Mouse (Mus musculus): ENCODE data around the gene Kbtbd4.
"Not testable (repeated sequence)": the region's sequence is repeated elsewhere in the genome, so short reads cannot be mapped to it uniquely, and the experiment has no call there.

The Kbtbd4 gene

DNA sequence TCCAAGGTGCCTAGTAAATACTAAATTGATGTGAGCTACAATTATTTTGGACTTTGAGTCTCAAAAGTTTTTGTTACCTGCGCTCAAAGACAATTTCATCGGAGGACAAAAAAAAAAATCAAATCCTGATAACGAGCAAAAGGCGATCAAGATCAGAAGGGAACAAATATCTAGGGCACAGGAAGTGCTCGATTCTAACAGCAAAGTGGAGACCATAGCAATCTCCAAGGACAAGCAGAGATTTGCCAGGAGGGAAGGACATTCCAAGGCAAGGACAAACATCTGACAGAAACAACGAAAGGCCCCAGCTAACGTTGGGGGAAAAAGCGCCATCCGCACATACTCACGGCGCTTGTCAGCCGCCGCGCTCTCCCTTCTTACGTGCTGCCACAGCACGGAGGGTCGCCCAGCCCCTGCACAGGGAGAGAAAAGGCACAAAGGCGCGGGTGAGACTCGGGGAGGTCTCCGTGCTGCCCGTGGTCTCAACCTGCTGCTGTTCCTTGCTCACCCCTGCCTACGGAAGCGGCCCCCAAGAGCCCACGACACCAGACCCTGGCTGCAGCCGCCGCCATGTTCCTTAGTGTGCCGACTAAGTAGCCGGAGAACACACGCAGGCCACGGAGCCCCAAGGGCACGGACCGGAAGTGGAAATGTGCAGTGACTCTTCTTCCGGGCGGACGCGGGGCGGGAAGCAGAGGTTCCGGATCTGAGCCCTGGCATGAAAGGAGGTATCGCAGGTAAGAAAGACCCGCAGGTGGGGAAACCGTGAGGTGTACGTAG, at the start of gene Kbtbd4, which contains the start of gene Ndufs3:
Kbtbd4 (plus strand) TSS at position 665 of the 780 bp plus-strand sequence.
Ndufs3 (minus strand) TSS at position 752 of the 780 bp plus-strand sequence.
- peak; percentile 92 to 93 for DNase-seq (ENCODE audit: low spot score in 2 of 2)

DNA sequence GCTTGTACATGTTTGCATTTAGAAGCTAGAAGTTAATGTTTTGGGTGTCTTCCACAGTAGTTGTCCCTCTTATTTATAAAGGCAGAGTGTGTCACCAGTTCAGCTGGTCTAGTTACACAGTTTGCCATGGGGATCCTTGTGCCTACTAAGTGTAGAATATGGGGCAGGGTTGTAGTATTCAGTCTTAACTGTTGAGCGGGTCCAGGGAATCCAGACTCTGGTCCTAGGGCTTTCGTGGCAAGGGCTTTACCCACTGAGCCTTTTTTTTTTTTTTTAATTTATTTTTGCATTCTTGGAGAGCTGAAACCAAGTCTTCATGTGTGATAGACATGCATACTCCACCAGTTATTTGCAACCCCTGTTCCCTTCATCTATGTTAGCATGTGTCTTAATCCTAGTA, 43.1 kb upstream of the Kbtbd4 start:
- DNase-seq (ENCODE audit: low spot score in 2 of 2): peak in 1 of 2 experiments; percentile 2

DNA sequence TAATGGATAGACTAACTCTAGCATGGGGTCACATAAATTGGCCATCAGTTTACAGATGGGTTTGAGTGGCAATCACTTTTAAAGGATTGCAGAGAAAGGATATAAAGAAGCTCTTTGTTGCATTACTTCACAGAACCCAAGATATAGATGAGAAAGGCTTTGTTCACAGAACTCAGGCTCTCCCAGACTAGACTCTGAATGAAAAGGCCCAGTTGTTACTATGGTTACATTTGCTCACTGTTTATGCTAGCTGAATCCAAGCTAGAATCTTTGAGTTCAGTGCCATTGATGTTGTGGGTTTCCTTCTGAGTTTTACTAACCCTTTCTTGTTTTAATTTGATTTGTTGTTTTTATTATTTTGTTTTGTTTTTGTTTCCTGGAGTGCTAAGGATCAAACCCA, 40.4 kb upstream of the Kbtbd4 start:
- no peak for DNase-seq (ENCODE audit: low spot score in 2 of 2)

DNA sequence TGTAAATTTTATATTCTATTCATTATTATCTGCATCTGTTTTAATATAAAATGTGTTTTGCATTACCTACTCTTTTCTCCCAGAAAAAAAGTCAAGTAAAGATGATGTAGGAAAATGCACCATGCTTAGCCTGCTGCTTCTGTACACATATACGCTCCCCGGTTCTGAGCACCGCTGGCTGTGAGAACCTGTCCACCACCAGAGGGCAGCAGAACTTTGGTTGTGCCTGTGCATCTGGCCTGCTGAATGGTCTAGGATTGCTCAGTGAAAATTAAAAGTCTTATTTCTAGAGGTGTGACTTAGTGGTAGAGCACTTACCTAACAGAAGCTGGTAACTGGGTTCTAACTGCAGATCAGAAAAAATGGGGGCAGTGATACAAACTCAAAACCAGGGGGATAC, 38.0 kb upstream of the Kbtbd4 start:
- DNase-seq (ENCODE audit: low spot score in 2 of 2): peak; percentile 91 to 93

- peak; percentile 66 to 76 for DNase-seq (ENCODE audit: low spot score in 2 of 2)
These were observed 34.4 kb upstream of the Kbtbd4 start for GRCm38 (mm10) chr2:90870136-90870601.

DNA sequence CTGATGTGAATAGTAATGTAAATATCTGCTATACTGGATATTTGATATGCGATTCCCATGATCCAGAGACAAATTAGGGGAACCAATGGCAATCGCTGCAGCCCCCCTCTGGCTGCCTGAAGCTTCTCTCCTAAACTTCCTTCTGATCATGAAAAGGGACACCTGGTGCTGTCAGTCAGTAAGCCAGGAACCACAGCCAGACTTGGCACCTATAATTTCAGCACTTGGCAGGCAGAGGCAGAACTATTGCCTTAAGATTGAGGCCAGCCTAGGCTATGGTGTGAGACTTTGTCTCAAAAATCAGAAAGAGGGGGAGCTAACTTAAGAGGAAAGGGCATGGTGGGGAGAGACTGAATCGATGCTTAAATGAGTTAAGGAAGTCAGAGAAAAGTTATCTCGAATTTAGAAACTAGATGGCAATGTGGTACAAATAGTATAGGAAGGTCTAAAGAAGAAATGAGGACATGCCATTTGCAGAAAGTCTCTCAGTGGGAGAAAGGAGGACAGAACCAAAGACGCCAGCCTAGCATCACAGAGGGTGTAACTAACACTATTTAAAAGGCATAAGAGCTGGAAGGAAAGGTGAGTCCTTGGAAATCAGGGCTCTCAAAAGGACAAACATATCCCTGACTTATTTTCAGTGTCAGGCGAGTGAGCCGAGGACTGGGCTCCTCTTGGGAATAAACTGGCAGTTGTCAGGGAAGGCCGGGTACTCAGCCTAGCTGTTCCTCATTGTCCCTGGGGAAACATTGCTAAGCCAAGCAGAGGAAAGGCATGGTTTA, 33.2 kb upstream of the Kbtbd4 start:
- peak; percentile 54 to 70 for DNase-seq (ENCODE audit: low spot score in 2 of 2)

DNA sequence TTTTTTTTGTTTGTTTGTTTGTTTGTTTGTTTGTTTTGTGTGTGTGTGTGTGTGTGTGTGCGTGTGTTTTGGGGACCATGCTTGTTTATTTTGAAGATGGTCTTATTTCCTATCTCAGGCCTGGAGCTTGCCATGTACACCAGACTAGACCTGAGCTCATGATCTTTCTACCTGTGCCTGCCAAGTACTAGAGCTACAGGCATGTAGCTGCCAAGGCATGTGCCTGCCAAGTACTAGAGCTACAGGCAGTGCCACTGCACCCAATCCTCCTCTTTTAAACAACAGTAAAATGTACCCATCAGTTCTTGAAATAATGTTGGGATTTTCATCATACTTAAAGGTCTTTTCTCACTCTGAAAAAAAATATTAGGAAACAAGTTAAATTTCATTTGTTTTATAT, 30.5 kb upstream of the Kbtbd4 start:
- DNase-seq (ENCODE audit: low spot score in 2 of 2): no peak

- peak in 1 of 2 experiments; percentile 38 for DNase-seq (ENCODE audit: low spot score in 2 of 2)
These were observed 29.3 kb upstream of the Kbtbd4 start for GRCm38 (mm10) chr2:90875239-90875638.

- DNase-seq (ENCODE audit: low spot score in 2 of 2): peak in 1 of 2 experiments; percentile 63
These were observed 26.8 kb upstream of the Kbtbd4 start for GRCm38 (mm10) chr2:90877584-90878259.

DNA sequence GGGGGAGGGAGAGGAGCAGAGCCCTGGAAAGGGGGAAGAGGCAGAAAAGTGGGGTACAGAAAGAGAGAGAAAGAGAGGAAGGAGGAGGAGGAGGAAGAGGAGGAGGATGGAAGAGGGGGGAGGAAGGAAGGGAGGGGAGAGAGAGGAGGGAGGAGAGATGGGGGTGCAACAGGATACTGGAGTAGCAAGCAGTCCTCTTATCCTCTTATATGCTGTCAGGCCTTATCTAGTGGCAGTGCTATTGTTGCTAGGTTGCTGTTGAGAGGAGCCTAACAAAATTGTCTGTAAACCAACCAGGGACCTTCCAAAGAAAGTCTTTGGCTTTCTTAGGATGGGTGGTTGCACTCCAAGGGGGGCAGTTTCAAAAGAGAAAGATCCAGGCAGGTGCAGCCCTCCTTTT, 25.1 kb upstream of the Kbtbd4 start:
- DNase-seq (ENCODE audit: low spot score in 2 of 2): no peak

DNA sequence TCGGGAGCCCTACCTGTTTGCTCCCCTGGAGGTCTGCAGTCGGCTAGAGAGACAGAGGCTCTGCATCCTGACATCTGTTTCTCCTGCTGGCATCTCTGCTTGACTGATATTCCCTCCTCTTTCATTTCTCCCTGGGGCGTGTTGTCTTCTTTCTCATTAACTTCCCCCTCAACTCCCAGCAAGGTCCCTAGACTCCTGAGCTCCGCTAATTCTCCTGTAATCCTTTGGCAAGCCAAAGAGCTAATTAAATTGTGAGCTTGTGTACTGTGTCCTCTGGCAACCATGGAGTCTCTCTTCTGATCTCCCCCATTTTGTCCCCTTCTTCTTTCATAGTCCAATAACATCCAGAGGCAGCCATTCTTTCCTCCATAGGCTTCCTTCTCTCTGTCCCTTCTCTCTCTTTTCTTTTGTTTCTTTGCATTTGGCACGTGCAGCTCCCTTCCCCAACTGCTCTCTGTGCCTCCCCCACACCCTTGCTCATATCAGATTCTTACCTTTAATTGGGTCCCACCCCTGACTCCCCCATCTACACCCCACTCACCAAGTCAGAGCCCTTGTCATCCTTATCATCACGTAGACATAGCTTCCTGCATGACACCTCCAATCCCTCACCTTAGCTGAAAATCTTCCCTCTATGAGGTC, 24.3 kb upstream of the Kbtbd4 start:
- no peak for DNase-seq (ENCODE audit: low spot score in 2 of 2)

DNA sequence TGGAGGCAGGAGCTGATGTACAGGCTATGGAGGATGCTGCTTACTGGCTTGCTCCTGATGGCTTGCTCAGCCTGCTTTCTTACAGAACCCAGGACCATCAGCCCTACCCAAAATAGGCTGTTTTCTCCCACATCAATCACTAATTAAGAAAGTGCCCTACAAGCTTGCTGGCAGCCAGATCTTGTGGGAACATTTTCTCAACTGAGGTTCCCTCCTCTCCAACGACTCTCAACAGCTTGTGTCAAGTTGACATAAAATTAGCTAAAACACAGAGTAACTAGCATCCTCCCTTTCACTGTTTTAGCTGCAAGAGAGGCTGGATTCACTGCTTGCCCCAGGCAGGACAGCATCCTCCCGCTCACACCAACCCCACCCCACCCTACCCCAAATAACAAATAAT, 22.7 kb upstream of the Kbtbd4 start:
- no peak for DNase-seq (ENCODE audit: low spot score in 2 of 2)

GRCm38 (mm10) chr2:90885218-90886041, 19.1 kb upstream of the Kbtbd4 start, which contains the start of gene C1qtnf4:
Gene C1qtnf4 (plus strand): TSS chr2:90885860.
- peak; percentile 77 to 79 for DNase-seq (ENCODE audit: low spot score in 2 of 2)

- peak in 1 of 2 experiments; percentile 36 for DNase-seq (ENCODE audit: low spot score in 2 of 2)
These were observed 18.1 kb upstream of the Kbtbd4 start for GRCm38 (mm10) chr2:90886436-90886835.

DNA sequence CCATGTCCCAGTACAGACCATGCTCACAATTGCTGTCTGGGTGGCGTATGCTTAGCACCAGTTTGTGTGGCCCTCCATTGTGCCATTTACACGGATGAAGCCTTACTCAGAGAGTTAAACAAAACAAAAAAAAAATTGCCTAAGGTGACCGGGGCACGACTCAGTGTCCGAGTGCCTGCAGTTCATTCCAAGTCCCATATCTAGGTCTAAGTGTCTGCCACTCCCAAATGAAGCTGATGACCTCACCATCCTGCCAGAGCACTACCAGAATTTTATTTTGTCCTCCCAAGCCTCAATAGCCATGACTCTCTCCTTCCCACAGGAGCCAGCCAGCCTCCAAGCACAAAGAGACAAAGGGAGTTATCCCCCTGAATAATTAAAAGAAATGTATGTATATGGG, 16.9 kb upstream of the Kbtbd4 start:
- DNase-seq (ENCODE audit: low spot score in 2 of 2): no peak

GRCm38 (mm10) chr2:90889550-90890548, 14.7 kb upstream of the Kbtbd4 start:
- DNase-seq (ENCODE audit: low spot score in 2 of 2): peak; percentile 63 to 70

GRCm38 (mm10) chr2:90893673-90894298, 10.8 kb upstream of the Kbtbd4 start:
- no peak for DNase-seq (ENCODE audit: low spot score in 2 of 2)

DNA sequence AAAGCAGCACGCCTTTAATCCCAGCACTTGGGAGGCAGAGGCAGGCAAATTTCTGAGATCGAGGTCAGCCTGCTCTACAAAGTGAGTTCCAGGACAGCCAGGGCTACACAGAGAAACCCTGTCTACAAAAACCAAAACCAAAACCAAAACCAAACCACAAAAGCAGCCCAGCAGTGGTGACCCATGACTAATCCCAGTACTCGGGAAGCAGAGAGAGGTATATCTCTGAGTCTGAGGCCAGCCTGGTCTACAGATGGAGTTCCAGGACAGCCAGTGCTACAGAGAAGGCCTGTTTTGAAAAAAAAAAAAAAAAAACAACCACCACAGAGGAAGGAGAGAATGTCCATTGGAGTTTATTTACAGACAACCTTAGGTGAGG, 10.3 kb upstream of the Kbtbd4 start:
- not testable (repeated sequence) for DNase-seq (ENCODE audit: low spot score in 2 of 2)

DNA sequence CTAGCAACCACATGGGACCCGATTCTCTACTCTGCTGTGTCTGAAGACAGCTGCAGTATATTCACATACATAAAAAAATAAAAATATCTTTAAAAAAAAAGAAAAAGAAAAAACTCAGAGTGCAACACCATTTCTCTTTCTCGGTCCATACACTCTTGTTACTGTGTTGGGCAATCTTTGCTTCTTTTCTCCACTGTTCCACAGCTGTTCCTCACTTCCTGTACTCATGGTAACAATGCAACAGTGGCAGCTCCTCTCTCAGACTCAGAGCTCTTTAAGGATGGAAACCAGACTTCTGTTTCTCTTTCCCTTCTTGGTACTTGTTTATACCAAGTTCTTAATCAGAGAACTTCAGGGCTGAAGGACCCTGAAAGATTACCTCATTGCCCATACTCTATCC, 1.1 kb upstream of the Kbtbd4 start:
- no peak for DNase-seq (ENCODE audit: low spot score in 2 of 2)

Data from right cerebral cortex, postnatal 10 days (tissue).